Mouse (Mus musculus): Measurements from ENCODE around the gene Oprl1.

Gene Oprl1

DNA sequence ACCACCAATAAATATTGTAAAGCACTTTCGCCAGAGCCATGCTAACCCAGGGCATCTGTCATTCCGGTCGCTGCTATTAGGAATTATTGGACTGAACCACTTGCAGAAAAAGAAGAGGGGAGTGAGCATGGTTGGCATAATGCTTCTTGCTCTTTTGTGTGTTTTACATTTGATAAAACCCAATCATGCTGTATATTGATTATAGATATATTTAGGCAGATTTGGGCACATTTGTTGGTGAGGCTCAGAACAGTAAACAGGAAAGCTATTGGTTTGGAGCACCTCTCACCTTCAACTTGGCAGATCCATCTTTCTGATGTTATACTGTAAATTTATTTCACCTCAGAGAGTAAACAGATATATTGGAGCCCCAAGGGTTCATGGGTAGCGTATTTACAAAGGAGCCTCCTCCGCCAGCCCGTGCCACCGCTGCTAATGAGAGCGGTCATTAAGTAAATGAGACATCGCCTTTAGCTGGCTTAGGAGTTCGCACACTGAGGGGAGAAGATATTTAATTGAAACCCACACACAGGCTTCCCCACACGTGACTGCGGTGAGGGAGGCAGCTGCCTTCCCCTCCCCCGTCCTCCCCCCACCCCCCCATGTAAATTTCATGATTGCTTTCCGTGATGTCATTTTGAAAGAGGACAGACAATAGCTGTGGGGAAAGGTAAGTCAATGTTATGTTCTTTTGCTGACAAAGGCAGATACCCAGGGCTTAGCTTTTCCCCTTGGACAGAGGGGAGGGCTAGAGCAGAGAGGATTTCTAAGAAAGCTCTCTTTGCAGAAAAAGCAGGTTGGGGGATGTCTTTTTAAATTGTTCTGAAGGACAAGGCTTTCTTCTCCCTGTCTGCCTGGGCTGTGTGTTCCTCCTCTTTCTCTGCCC, 52.1 kb downstream of the Oprl1 start:
- DNase-seq = peak; percentile 90

DNA sequence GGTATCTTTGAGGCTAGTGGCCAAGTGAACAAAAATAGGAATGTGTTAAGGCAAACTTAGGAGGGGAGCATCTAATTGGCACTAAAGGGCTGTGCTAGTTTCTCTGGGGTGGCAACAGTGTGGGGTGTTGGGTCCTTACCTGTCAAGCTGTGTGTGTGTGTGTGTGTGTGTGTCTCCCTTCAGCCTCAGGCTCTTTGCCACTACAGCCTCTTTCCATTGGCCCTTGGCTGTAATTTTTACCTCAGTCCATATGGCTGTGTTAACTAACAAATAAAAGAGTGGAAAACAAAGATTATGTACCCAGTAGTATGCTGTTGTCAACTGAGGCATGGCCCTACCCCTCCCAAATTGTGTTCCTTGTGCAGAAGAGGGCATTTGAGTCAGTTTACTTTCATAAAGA, 53.6 kb downstream of the Oprl1 start:
- DNase-seq = no peak

DNA sequence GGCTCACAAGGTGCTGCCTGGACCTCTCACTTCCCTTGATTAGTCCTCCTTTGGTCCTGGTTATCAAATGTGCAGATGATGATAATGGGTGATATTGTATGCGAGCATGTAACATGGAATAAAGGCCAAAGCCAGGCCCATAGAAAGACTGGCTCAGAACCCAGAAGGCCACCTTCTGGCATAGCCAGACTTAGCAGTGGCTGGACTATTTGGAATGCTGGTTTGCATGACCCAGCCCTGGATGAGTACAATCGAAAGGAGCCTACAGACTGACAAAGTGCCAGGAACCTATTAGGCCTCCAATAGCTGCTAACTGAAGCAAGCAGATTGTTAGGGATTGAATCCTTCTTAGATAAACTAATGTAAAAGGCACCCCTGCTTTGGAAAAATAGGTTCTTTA, 54.6 kb downstream of the Oprl1 start:
- peak; percentile 78 for DNase-seq

All from cerebellum, adult 9-10 months (tissue).